Mouse (Mus musculus): Measurements from ENCODE around the gene Hacd2. TPM values are rescaled to one million over a fixed set of nuclear protein-coding genes. Genes with fewer than 3 reads are reported as not detected.

Gene Hacd2
- total RNA-seq (2021): 1 to 10 TPM; 1.9 to 2.1 TPM
- long read RNA-seq, experiment 1: 0 reads
- long read RNA-seq, experiment 2, partial matches to known transcripts: 0 of 1 reads
- long read RNA-seq, experiment 2, other reads (novel, unspliced or antisense): 0 of 1 reads

GRCm38 (mm10) chr16:35022242-35023137 lies at the start of gene Hacd2:
Gene Hacd2 (plus strand): TSS chr16:35022428.
- DNase-seq (ENCODE audit: low spot score): peak; percentile 96

- no peak for DNase-seq (ENCODE audit: low spot score)
Observed at GRCm38 (mm10) chr16:34972471-34972870, 49.8 kb upstream of the Hacd2 start.

DNA sequence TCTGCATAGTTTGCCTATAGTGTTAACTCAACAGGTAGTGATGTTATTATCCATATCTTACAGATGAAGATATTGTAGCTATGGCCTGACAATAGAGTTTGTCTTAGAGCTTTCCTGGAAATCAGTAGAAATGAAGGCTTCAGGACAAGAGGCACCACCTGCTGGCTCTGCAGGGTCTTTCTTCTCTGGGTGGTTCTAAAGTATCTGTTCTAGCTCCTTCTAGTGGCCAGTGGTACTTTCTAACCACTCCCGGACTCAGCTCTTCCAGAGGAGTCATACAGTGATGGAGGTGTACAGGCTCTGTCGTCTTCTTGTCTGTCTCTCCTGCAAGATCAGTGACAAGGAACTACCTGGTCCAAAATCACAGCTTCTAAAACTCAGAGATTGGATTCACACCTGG lies 46.7 kb upstream of the Hacd2 start:
- DNase-seq (ENCODE audit: low spot score): no peak

GRCm38 (mm10) chr16:34976630-34977029 lies 45.6 kb upstream of the Hacd2 start:
- DNase-seq (ENCODE audit: low spot score): no peak

DNA sequence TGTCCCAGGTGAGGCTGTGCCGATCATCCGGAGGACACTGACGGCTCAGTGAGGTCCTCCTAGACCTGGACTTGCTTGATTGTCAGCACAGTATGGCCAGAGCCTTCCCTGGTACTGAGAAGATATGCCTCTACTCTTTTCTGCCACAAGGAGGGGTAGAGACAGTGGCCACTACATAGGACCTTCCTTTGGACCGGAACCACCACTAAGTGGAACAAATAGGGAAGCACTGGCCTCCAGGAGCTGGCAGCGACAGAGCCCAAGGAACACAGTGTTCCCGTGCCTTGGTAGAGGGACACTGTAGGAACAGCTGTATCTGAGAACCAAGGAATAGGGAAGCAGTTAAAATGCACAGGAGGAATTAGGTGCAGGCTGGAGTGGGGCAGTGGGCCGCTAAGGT lies 44.2 kb upstream of the Hacd2 start:
- DNase-seq (ENCODE audit: low spot score): no peak

GRCm38 (mm10) chr16:34981009-34981408 lies 41.2 kb upstream of the Hacd2 start:
- DNase-seq (ENCODE audit: low spot score): no peak

GRCm38 (mm10) chr16:34984203-34985030 lies 37.8 kb upstream of the Hacd2 start:
- no peak for DNase-seq (ENCODE audit: low spot score)

DNA sequence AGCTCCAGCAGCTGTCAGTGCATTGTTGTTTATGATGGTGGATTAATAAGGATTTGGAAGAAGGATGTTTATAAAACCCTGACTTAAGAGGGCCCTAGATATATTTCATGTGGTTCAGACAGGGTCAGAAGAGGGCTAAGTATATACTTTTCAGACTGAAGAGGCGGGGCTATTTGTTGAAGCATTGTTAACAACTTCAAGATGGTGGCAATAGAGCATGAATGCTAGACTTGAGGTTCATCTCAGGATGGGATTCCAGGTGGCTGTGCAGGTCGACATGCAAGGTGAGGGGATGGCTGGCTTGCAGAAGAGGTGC lies 37.2 kb upstream of the Hacd2 start:
- DNase-seq (ENCODE audit: low spot score): no peak

GRCm38 (mm10) chr16:34986211-34986825 lies 35.9 kb upstream of the Hacd2 start:
- DNase-seq (ENCODE audit: low spot score): no peak

DNA sequence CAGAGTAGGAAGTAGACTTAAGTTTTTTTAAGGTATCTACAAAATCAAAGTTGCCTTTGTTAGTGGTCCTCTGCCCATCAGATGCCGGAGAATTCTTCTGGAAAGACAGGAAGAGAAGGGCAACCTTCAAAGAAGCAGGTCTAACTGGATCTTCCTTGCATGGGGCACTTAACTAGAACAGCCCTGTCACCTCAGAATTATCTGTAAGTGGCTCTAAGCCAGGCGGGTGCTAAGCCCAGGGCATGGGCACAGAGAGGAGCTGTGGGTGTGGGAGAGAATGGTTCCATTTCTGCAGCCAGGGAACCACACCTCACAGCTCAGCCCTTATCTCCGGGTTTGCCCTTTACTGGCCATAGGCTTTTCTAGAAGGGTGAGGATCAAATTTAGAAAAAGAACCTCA lies 30.9 kb upstream of the Hacd2 start:
- DNase-seq (ENCODE audit: low spot score): no peak

DNA sequence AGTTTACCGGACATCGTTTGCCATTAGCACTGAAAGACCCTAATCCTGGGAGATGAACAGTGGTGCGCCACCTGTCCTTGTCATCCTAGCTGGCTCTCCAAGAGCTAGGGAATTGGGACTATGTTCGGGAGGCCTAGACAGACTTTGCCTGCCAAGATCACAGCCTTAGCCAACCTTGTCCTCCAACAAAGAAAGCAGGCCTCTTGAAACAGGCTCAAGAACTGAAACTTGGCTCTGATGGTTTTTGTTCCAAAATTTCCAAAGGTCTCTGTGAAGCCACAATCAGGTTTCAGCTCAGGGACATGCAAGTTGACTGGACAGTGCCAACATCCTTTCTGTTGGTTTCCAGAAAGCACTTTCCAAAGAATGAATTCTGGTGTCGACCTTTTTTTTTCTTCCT lies 29.4 kb upstream of the Hacd2 start:
- peak; percentile 24 for DNase-seq (ENCODE audit: low spot score)

GRCm38 (mm10) chr16:34993694-34994330 lies 28.4 kb upstream of the Hacd2 start:
- DNase-seq (ENCODE audit: low spot score): no peak

- no peak for DNase-seq (ENCODE audit: low spot score)
Observed at GRCm38 (mm10) chr16:34994641-34995141, 27.5 kb upstream of the Hacd2 start.

- DNase-seq (ENCODE audit: low spot score): peak; percentile 72
Observed at GRCm38 (mm10) chr16:34996133-34996532, 26.1 kb upstream of the Hacd2 start.

GRCm38 (mm10) chr16:34997052-34997451 lies 25.2 kb upstream of the Hacd2 start:
- DNase-seq (ENCODE audit: low spot score): no peak

- DNase-seq (ENCODE audit: low spot score): no peak
Observed at GRCm38 (mm10) chr16:34997576-34997975, 24.7 kb upstream of the Hacd2 start.

- DNase-seq (ENCODE audit: low spot score): no peak
Observed at GRCm38 (mm10) chr16:34999016-34999415, 23.2 kb upstream of the Hacd2 start.

- DNase-seq (ENCODE audit: low spot score): no peak
Observed at GRCm38 (mm10) chr16:34999986-35000385, 22.2 kb upstream of the Hacd2 start.

- DNase-seq (ENCODE audit: low spot score): peak; percentile 18
Observed at GRCm38 (mm10) chr16:35000923-35001560, 21.2 kb upstream of the Hacd2 start.

DNA sequence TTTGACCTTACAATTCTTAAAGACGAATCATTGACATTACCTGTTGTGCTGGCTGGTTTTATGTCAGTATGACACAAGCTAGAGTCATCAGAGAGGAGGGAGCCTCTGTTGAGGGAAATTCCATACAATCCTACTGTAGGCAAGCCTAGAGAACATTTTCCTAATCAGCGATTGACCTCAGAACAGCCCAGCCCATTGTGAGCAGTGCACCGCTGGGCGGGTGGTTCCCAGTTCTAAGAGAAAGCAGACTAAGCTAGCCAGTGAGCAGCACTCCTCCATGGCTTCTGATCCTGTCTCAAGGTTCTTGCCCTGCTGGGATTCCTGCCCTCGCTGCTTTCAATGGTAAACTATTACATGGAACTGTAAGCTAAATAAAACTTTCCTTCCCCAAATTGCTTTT lies 17.9 kb upstream of the Hacd2 start:
- DNase-seq (ENCODE audit: low spot score): no peak

DNA sequence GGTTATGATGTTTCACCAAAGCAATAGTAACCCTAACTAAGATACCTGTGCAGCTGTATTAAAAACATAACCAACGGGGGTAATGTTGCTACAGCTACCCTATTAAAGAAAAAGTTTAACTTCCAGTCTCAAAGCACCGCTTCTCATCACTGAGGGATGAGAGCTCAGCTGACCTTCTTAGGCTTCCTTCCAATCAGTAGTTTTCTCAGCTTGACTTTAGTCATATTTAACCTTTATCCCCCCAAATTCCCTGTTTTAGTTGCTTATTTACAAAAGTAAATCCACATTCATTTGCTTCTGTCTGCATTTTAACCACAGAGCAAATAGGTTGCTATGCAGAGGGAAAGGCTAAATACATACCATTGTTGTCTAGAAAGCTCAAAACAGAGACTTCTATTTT lies 17.5 kb upstream of the Hacd2 start:
- DNase-seq (ENCODE audit: low spot score): no peak
